Mouse (Mus musculus) hindbrain, postnatal 0 days (tissue): ENCODE data around the gene Por. TPM values are rescaled to one million over a fixed set of nuclear protein-coding genes. Genes with fewer than 3 reads are reported as not detected.

Experiments used
- ATAC-seq: fragments of 200-750 bp; cut with Nextera tagmentation; 2 replicates; pipeline ENCODE4 v1.8.0; 2017; ENCODE audit warnings: mild to moderate bottlenecking, moderate TSS enrichment, moderate library complexity
- DNase-seq: peaks from one replicate; pipeline ENCODE4 v3.0.0-alpha.2; 2015; ENCODE audit warnings: low spot score
- H3K27ac ChIP-seq: fragments of 300-500 bp; sonication (generic); 2 replicates; pipeline ENCODE4 v1.5.1; 2014; ENCODE audit warnings: mild to moderate bottlenecking
- H3K27me3 ChIP-seq: fragments of 300-500 bp; sonication (generic); 2 replicates; pipeline ENCODE4 v1.6.1; 2014; ENCODE audit warnings: low read length, mixed read lengths; ENCODE audit not compliant: insufficient read depth
- H3K36me3 ChIP-seq: fragments of 300-500 bp; sonication (generic); 2 replicates; pipeline ENCODE4 v1.6.1; 2014; ENCODE audit warnings: low read length, mixed read lengths; ENCODE audit not compliant: insufficient read depth
- H3K4me1 ChIP-seq: fragments of 300-500 bp; sonication (generic); 2 replicates; pipeline ENCODE4 v1.6.1; 2014; ENCODE audit warnings: antibody characterized with exemption, low read length, mixed read lengths; ENCODE audit not compliant: insufficient read depth
- H3K4me2 ChIP-seq: fragments of 300-500 bp; sonication (generic); 2 replicates; pipeline ENCODE4 v1.6.1; 2014; ENCODE audit warnings: low read depth, mild to moderate bottlenecking, low read length, moderate library complexity, mixed read lengths
- H3K4me3 ChIP-seq: fragments of 300-500 bp; sonication (generic); 2 replicates; pipeline ENCODE4 v1.5.1; 2014; ENCODE audit warnings: low read length
- H3K9ac ChIP-seq: fragments of 300-500 bp; sonication (generic); replicated peaks from 2 replicates; pipeline ENCODE4 v1.6.1; 2014; ENCODE audit warnings: mild to moderate bottlenecking, low read length, moderate library complexity, mixed read lengths
- H3K9me3 ChIP-seq: fragments of 300-500 bp; sonication (generic); 2 replicates; pipeline ENCODE4 v1.6.1; 2016; ENCODE audit warnings: low read length, mixed read lengths
- CTCF ChIP-seq: IDR thresholded peaks from 2 replicates; pipeline ENCODE4 v1.5.1; 2016; ENCODE audit warnings: antibody characterized with exemption, control low read depth, low read depth
- WGBS: fragments of 180-500 bp; shearing (Covaris S2); extraction: QIAGEN DNeasy Blood & Tissue Kit; methylation state at CpG from one replicate; pipeline ENCODE4 v1.1.7; 2014; 5-methylcytosine and 5-hydroxymethylcytosine counted together
- polyA plus RNA-seq: library from polyadenylated mRNA; unstranded; fragments of >200 nt; fragmentation: Nextera tagmentation; extraction: Ambion mirVana; gene quantifications from 2 replicates; pipeline ENCODE4 v1.2.1, GENCODE M21; 2015
- total RNA-seq: library from RNA; depleted of rRNA; stranded (reverse); fragments of >200 nt; gene quantifications from 2 replicates; pipeline ENCODE4 v1.2.3, GENCODE M21; 2014

The Por gene
- total and polyA plus RNA-seq, 2 experiments from 2014 or later = 71.4 to 71.8 TPM

DNA sequence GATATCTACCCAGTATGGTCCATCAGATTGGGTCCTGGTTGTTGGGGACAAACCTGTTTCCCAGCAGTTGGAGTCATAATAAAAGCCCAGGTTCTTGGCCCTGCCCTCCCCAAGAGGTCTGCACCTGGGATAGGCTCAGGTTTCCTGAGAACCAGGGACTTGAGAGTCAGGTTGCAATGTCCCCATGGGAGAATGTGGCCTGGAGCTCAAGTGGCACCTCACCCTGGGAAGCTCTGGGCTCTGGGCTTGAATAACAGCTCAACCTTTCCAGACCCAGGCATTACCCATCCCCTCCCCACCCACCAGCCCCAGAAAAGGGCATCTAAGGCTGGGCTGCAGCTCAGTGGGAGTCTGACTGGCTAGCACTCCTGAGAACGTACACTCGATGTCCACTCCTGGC is 16.6 kb upstream of the Por start:
- DNase-seq (no peak), ATAC-seq (no peak)
- no peak overlapping the region for H3K9ac ChIP-seq
- no peaks in the 10 kb centered on the region for H3K9me3 ChIP-seq
- H3K27me3 ChIP-seq = no peaks in the 10 kb centered on the region
- H3K4me1 ChIP-seq = no peaks in the 10 kb centered on the region
- H3K36me3 ChIP-seq = no peaks in the 10 kb centered on the region
- no peak overlapping the region for H3K4me2 ChIP-seq
- no peak overlapping the region for H3K27ac ChIP-seq
- 74% methylated on average over 2 of the region's 2 CpGs for WGBS
- no peak overlapping the region for H3K4me3 ChIP-seq
- no peak for TF ChIP-seq CTCF

DNA sequence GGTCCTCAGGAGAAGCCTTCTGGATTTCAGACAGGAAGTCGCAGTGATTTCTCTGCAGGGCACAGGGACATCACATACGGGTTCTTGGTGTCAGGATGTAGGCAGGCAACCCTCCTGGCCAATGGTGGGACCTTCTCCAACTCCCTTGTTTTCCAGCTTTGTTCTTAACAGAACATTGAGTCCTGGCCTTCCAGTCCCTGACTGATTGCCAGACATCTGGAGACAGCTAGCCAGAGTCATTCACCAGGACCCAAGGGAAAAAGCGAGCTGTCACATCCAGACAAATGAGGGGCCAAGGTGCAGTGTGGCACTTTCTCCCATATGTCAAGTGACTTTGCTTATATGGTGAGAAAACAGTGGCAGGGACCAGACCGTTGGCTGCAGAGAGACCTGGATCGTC is 13.8 kb upstream of the Por start:
- 76% methylated on average over 5 of the region's 5 CpGs for WGBS
- Histone ChIP-seq H3K4me1 (no peaks in the 10 kb centered on the region), H3K4me2 (no peak overlapping the region), H3K36me3 (no peaks in the 10 kb centered on the region), H3K27ac (no peak overlapping the region), H3K4me3 (no peak overlapping the region), H3K9ac (no peak overlapping the region), H3K27me3 (no peaks in the 10 kb centered on the region), H3K9me3 (no peaks in the 10 kb centered on the region)
- TF ChIP-seq CTCF = no peak
- ATAC-seq = no peak
- DNase-seq = no peak

DNA sequence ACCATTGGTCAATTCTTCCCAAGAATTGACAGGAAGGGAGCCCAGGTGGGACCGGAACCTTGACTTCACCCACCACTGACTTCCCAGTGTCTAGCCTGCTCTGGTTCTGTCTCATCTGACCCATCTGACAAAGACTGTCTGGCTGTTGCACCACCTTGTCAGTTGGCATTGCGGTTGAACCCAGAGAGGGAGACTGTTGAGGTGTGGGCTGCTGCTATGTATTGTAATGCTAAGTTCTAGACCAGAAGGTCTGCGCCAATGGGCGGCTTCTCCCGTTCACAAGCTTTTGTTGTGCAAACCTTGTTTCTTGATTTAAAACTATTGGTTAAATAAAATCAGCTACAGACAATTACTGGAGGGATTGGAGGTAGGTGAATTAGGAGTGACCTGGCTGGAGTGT is 12.7 kb upstream of the Por start:
- no peaks in the 10 kb centered on the region for H3K36me3 ChIP-seq
- no peak overlapping the region for H3K9ac ChIP-seq
- no peak overlapping the region for H3K27ac ChIP-seq
- DNase-seq = no peak
- H3K27me3 ChIP-seq = no peaks in the 10 kb centered on the region
- no peak for ATAC-seq
- no peaks in the 10 kb centered on the region for H3K4me1 ChIP-seq
- no peak for TF ChIP-seq CTCF
- H3K4me2 ChIP-seq = no peak overlapping the region
- no peaks in the 10 kb centered on the region for H3K9me3 ChIP-seq
- WGBS = 79% methylated on average over 5 of the region's 5 CpGs
- H3K4me3 ChIP-seq = no peak overlapping the region

GRCm38 (mm10) chr5:135657703-135658373 is 12.0 kb upstream of the Por start:
- 57% methylated on average over 17 of the region's 17 CpGs for WGBS
- Histone ChIP-seq H3K27me3 (no peaks in the 10 kb centered on the region), H3K9me3 (no peaks in the 10 kb centered on the region), H3K9ac (no peak overlapping the region), H3K4me1 (no peaks in the 10 kb centered on the region), H3K36me3 (no peaks in the 10 kb centered on the region), H3K4me3 (no peak overlapping the region), H3K27ac (no peak overlapping the region), H3K4me2 (no peak overlapping the region)
- no peak for DNase-seq
- ATAC-seq = no peak
- no peak for TF ChIP-seq CTCF

- 90% methylated on average over 4 of the region's 4 CpGs for WGBS
- H3K27me3 ChIP-seq = no peaks in the 10 kb centered on the region
- no peak overlapping the region for H3K4me2 ChIP-seq
- H3K9ac ChIP-seq = no peak overlapping the region
- no peak for TF ChIP-seq CTCF
- H3K27ac ChIP-seq = no peak overlapping the region
- no peak overlapping the region for H3K4me3 ChIP-seq
- ATAC-seq (no peak), DNase-seq (no peak)
- H3K36me3 ChIP-seq = no peaks in the 10 kb centered on the region
- H3K4me1 ChIP-seq = no peaks in the 10 kb centered on the region
- no peaks in the 10 kb centered on the region for H3K9me3 ChIP-seq
These were observed 9.9 kb upstream of the Por start for GRCm38 (mm10) chr5:135659956-135660355.

DNA sequence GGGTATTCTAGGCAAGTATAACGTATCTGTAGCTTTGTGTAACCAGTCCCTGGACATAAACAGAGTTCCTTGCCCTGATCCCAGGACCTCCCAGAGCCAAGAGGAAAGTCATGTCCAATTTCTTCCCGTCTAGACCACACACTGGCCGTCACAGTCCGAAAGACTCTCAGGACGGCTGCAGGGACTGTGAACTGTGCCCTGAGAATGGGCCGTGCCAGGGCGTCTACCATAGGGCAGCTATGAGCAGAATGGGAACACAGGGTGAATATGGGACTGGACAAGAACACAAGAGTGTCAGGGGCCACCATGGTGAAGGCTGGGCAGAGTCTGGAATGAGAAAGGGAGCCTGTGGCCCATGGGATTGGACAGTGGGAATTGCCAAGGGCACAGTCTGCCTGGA is 9.3 kb upstream of the Por start:
- no peak for TF ChIP-seq CTCF
- Histone ChIP-seq H3K9me3 (no peaks in the 10 kb centered on the region; the same call in 1 of the 2 replicates), H3K36me3 (no peaks in the 10 kb centered on the region), H3K27ac (no peak overlapping the region), H3K9ac (no peak overlapping the region), H3K4me2 (no peak overlapping the region), H3K27me3 (no peaks in the 10 kb centered on the region), H3K4me3 (no peak overlapping the region), H3K4me1 (no peaks in the 10 kb centered on the region)
- 82% methylated on average over 7 of the region's 7 CpGs for WGBS
- DNase-seq (no peak), ATAC-seq (no peak)

DNA sequence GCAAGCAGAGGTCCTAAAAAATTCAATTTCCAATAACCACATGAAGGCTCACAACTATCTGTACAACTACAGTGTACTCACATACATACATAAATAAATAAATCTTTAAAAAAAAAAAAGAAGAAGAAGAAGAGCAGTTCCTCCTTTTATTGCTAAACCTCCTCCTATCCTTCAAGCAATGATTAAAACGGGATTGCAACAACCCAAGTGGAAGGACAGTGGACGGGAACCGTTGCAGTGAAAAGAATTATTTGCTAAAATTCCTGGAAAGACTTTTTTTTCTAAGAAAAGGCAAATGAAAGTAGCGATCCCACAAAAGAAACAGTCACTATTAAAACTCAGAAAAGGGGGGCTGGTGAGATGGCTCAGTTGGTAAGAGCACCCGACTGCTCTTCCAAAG is 2.9 kb upstream of the Por start:
- WGBS = 87% methylated on average over 5 of the region's 5 CpGs
- Histone ChIP-seq H3K9ac (no peak overlapping the region), H3K4me3 (no peak overlapping the region), H3K27me3 (no peaks in the 10 kb centered on the region), H3K9me3 (no peaks in the 10 kb centered on the region; the same call in 1 of the 2 replicates), H3K27ac (no peak overlapping the region), H3K4me1 (no peaks in the 10 kb centered on the region), H3K4me2 (no peak overlapping the region), H3K36me3 (no peaks in the 10 kb centered on the region)
- ATAC-seq (no peak), DNase-seq (no peak)
- TF ChIP-seq CTCF = no peak
